Mouse (Mus musculus) kidney, adult 2 months (tissue): ENCODE measurements around the gene Yif1a. TPM values are rescaled to one million over a fixed set of nuclear protein-coding genes. Genes with fewer than 3 reads are reported as not detected.

ENCODE experiments used
- DNase-seq: peaks from one replicate; pipeline ENCODE4 v3.0.0; 2021
- H3K27ac ChIP-seq: fragments of 200-500 bp; 2 replicates; pipeline ENCODE4 v1.5.1; 2012; ENCODE audit warnings: low read depth, low read length, control low read depth, inconsistent platforms; ENCODE audit not compliant: insufficient read depth
- H3K27me3 ChIP-seq: fragments of 200-500 bp; replicated peaks from 2 replicates; pipeline ENCODE4 v1.6.1; 2012; ENCODE audit warnings: mild to moderate bottlenecking, moderate library complexity, low read length, inconsistent platforms; ENCODE audit not compliant: control insufficient read depth, insufficient read depth
- H3K36me3 ChIP-seq: fragments of 200-500 bp; 2 replicates; pipeline ENCODE4 v1.6.1; 2012; ENCODE audit warnings: mild to moderate bottlenecking, moderate library complexity, low read length, inconsistent platforms; ENCODE audit not compliant: control insufficient read depth, insufficient read depth
- H3K4me1 ChIP-seq: fragments of 200-500 bp; 2 replicates; pipeline ENCODE4 v1.6.1; 2011; ENCODE audit warnings: low read length; ENCODE audit not compliant: control insufficient read depth, insufficient read depth
- H3K4me3 ChIP-seq: fragments of 200-500 bp; 2 replicates; pipeline ENCODE4 v1.5.1; 2011; ENCODE audit warnings: mild to moderate bottlenecking, low read depth, low read length, control low read depth; ENCODE audit not compliant: insufficient read depth
- CTCF ChIP-seq: fragments of 200-500 bp; conservative IDR thresholded peaks from 2 replicates; pipeline ENCODE4 v1.5.1; 2011; ENCODE audit warnings: low read depth, mild to moderate bottlenecking, control low read depth, low read length, moderate library complexity, mixed read lengths; ENCODE audit not compliant: insufficient read depth, insufficient read length
- POLR2A ChIP-seq: fragments of 200-500 bp; IDR thresholded peaks from one replicate; pipeline ENCODE4 v1.6.1; 2011; ENCODE audit warnings: low read depth, low read length, control low read depth
- WGBS: fragments of 180-500 bp; shearing (Covaris S2); methylation state at CpG from one replicate; pipeline ENCODE4 v1.1.7; 2018; 5-methylcytosine and 5-hydroxymethylcytosine counted together
- polyA plus RNA-seq: library from polyadenylated mRNA; depleted of rRNA; stranded (reverse); fragments of >200 nt; gene quantifications from 2 replicates; pipeline ENCODE4 v1.2.3, GENCODE M21; 2012

Gene Yif1a
- polyA plus RNA-seq, 1 experiment, result 258 TPM

GRCm38 (mm10) chr19:5097521-5098362 lies 9.4 kb downstream of the Yif1a start:
- Histone ChIP-seq H3K36me3 (no peaks in the 10 kb centered on the region), H3K4me3 (no peak overlapping the region), H3K27me3 (no peaks in the 10 kb centered on the region), H3K4me1 (no peaks in the 10 kb centered on the region), H3K27ac (no peak overlapping the region)
- TF ChIP-seq CTCF, result no peak
- no peak for TF ChIP-seq POLR2A
- DNase-seq, result no peak
- WGBS, result 7% methylated on average over 31 of the region's 31 CpGs

GRCm38 (mm10) chr19:5098363-5099143 lies 10.2 kb downstream of the Yif1a start, which contains the start of gene Cnih2:
Gene Cnih2 (minus strand): TSS chr19:5098521.
- Histone ChIP-seq H3K27ac (no peak within 1 kb of the TSS), H3K4me1 (no peaks in the 10 kb centered on the region), H3K36me3 (no peaks in the 10 kb centered on the region), H3K4me3 (no peak within 1 kb of the TSS), H3K27me3 (no peaks in the 10 kb centered on the region)
- TF ChIP-seq POLR2A (no peak), CTCF (no peak)
- 6% methylated on average over 47 of the region's 48 CpGs for WGBS
- peak; percentile 48 for DNase-seq

- Histone ChIP-seq H3K4me3 (peak overlapping the region; percentile 97), H3K27ac (peak overlapping the region; percentile 99), H3K36me3 (no peaks in the 10 kb centered on the region), H3K27me3 (no peaks in the 10 kb centered on the region), H3K4me1 (peaks cover 17% of the 10 kb centered on the region; the same call in 1 of the 2 replicates)
- no peak for TF ChIP-seq CTCF
- no peak for TF ChIP-seq POLR2A
- peak; percentile 77 for DNase-seq
- WGBS, result under 1% methylated on average over 9 of the region's 9 CpGs
Measured at GRCm38 (mm10) chr19:5106074-5106473, 17.7 kb downstream of the Yif1a start.

GRCm38 (mm10) chr19:5106731-5107191 lies 18.4 kb downstream of the Yif1a start, which contains the start of gene Rab1b:
Gene Rab1b (minus strand): TSS chr19:5107072.
- WGBS, result 2% methylated on average over 46 of the region's 46 CpGs
- Histone ChIP-seq H3K36me3 (no peaks in the 10 kb centered on the region), H3K4me3 (peak within 1 kb of the TSS; percentile 97), H3K27ac (peak within 1 kb of the TSS; percentile 99), H3K27me3 (no peaks in the 10 kb centered on the region), H3K4me1 (peaks cover 17% of the 10 kb centered on the region; the same call in 1 of the 2 replicates)
- TF ChIP-seq POLR2A (peak; percentile 72), CTCF (no peak)
- peak; percentile 99 for DNase-seq

GRCm38 (mm10) chr19:5107556-5108270 lies 19.4 kb downstream of the Yif1a start:
- no peak for DNase-seq
- WGBS, result 62% methylated on average over 18 of the region's 18 CpGs
- Histone ChIP-seq H3K27ac (peak overlapping the region; percentile 13; the same call in 1 of the 2 replicates), H3K27me3 (no peaks in the 10 kb centered on the region), H3K36me3 (no peaks in the 10 kb centered on the region), H3K4me3 (no peak overlapping the region), H3K4me1 (peaks cover 17% of the 10 kb centered on the region; the same call in 1 of the 2 replicates)
- TF ChIP-seq POLR2A (no peak), CTCF (no peak)

- Histone ChIP-seq H3K36me3 (no peaks in the 10 kb centered on the region), H3K4me3 (no peak overlapping the region), H3K27me3 (no peaks in the 10 kb centered on the region), H3K27ac (peak overlapping the region; percentile 43), H3K4me1 (peaks cover 17% of the 10 kb centered on the region; the same call in 1 of the 2 replicates)
- peak; percentile 48 for TF ChIP-seq CTCF
- no peak for TF ChIP-seq POLR2A
- DNase-seq, result peak; percentile 73
- 15% methylated on average over 5 of the region's 5 CpGs for WGBS
Measured at GRCm38 (mm10) chr19:5108271-5108575, 19.9 kb downstream of the Yif1a start.
